Mouse (Mus musculus) spleen, postnatal 14 days (tissue): ENCODE data around the gene Krtap6-2.

ENCODE experiments used
- DNase-seq, 2 experiments: peaks; one replicate each; pipeline ENCODE4 v3.0.0; 2021 to 2022; ENCODE audit warnings: low spot score in 2 of 2

Krtap6-2 gene

GRCm38 (mm10) chr16:89420011-89420410, at the start of gene Krtap6-2:
Gene Krtap6-2 (minus strand): TSS chr16:89420111.
- no peak for DNase-seq

DNA sequence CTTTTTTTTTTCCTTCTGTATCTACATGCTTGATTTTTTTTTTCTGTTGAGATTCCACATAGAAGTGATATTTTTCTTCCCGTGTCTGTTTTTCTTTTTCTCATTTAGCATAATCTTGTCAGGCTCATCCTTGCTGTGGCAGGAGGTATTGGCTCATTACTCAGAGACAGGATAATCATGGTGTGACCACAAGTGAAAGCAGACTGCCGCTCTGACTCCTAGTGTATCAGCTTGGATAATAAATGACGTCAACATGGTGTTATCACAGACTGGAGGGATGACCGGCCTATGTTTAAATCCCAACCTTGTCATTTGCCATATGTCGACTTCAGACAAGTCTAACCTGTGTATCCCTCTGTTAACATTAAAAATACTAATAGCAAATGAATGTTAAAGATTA, 41.3 kb upstream of the Krtap6-2 start:
- DNase-seq = no peak

DNA sequence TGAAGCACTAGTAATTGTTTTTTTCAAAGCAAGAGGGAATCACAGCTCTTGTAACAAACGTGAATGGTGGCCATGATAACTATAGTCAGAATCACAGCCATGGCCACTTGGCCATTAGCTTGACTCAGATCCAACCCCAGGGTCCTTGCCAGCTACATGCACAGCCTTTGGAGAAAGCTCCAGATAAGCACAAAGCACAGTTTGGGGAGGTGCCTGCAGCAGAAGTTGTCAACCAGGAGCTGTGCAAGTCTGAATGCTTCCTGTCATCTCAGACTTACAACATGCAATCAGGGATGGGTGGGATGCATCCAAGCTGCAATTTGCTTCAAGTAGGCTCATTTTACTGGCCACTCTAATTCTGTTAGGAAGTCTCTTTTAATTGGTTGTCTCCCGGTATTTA, 9.7 kb upstream of the Krtap6-2 start:
- DNase-seq = no peak

DNA sequence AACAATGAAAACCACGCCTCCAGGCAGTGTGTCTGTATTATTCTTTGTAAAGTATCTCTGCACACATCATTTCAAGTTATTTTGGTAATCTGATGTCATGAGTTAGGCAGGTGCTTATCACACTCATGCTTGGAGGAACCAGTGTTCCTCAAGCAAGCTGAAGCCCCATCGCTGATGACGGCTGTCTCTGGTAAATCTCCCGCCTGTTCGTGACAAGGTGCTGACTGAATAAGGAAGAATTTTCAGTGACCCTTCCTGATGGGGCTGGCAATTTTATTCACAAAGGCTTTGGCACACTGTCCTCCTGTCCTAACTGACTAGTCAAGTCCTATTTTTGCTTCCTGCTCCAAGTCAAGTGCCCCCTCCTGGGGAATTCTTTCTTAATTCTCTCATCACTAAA, 5.4 kb upstream of the Krtap6-2 start:
- no peak for DNase-seq

DNA sequence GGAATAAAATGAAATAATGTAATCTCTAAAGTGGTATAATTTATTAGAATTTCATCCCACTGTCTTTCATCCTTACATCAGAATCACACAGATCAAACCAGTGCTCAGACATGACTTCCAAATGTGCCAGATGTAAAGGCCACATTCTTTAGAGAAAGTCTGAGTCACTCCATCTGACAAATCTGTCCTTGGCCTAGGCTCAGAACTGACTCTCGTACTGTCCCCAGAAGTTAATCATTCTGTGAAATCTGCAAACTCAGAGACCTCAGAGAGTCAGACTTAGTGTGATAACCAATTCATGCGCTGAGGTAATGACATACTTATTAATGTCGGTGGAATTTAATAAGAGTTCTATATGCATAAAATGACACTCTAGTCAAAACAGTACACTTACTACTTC, 3.6 kb downstream of the Krtap6-2 start:
- DNase-seq = no peak

GRCm38 (mm10) chr16:89410345-89411068, 9.4 kb downstream of the Krtap6-2 start:
- DNase-seq = no peak

- no peak for DNase-seq
Observed at GRCm38 (mm10) chr16:89403768-89404167, 16.1 kb downstream of the Krtap6-2 start, which contains the start of gene Krtap21-1. Gene Krtap21-1 (minus strand): TSS chr16:89403868.

GRCm38 (mm10) chr16:89372734-89373461, 47.0 kb downstream of the Krtap6-2 start:
- no peak for DNase-seq
